Mouse (Mus musculus): ENCODE measurements at regions not wholly inside any gene's neighbourhood (a gene's known extent, or its start where the extent isn't known, plus 50 kb on each side); places are given as distances from the start of the nearest gene placed in this dataset.

GRCm38 (mm10) chr13:82308336-82308735 lies 525.5 kb downstream of the Cetn3 start:
- TF ChIP-seq POLR2A (IDR thresholded peaks at IDR 0.05; ENCODE audit: extremely low read depth, insufficient read depth, low read length), result no peak
- TF ChIP-seq CTCF (IDR thresholded peaks at IDR 0.05; ENCODE audit: low read depth, low read length), result no peak
